Mouse (Mus musculus): Measurements from ENCODE around the gene Card11.

The Card11 gene

DNA sequence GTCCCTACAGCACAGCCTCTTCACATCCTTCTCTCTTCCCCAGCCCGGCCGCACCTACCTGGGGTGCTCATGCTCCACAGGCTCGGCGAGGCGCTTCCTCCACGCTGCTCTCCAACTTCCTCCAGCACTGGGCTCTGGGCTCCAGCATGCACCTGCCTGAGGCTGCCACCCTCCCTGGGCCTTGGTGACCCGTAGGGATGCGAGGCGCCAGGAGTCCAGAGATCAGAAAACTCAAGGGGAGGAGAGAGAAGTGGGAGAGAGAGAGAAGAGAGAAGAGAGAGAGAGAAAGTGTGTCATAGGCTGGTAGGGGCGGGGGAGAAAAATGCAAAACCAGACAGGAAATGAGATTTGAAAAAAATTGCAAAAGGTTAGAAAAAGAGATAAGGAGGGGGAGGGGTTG is at the start of gene Card11:
Gene Card11, minus strand, starts transcription at position 234 of the 400 bp plus-strand sequence.
- DNase-seq: no peak

DNA sequence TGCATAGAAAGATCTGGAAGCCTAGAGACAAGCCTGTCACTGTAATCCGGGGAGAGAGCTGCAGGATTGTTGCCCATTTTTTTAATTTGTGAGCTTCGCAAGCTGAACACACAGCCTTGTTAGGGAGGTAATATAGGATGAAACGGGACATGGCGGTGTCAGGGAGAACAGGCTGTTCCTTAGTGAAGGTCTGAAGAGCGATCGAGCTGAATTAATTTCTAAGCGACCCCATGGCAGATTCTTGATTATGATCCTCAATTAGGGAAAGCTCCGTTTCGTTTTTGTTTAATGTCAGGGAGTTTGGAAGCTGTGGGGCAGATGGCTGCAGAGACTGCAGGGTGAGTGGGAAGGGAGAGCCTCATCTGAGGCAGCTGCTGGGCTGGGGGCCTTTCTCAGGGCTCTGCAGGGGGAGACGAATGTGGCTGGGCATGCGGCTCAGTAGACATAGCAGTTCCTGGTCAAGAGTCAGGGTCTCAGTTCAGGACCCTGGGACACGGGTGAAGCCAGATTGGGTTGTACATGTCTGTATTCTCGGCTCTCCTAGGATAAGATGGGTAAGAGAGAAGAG is 47.4 kb upstream of the Card11 start:
- DNase-seq: no peak

DNA sequence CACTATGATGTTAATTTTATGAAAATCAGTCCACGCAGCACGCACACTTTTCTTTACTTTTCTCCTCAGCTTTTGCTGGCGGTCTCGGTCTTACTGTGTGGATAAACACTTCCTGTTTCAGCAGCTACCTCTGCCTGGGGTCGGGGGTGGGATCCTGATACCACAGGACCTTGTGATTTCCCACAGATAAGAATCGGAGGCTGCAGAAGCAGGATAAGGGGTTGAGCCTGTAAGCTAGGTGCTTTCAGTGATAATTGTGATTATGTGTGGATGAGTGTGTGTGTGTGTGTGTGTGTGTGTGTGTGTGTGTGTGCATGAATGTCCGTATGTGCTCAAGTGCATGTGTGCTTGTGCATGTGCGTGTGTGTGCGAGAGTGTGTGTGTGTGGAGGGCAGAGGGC is 44.6 kb upstream of the Card11 start:
- no peak for DNase-seq

DNA sequence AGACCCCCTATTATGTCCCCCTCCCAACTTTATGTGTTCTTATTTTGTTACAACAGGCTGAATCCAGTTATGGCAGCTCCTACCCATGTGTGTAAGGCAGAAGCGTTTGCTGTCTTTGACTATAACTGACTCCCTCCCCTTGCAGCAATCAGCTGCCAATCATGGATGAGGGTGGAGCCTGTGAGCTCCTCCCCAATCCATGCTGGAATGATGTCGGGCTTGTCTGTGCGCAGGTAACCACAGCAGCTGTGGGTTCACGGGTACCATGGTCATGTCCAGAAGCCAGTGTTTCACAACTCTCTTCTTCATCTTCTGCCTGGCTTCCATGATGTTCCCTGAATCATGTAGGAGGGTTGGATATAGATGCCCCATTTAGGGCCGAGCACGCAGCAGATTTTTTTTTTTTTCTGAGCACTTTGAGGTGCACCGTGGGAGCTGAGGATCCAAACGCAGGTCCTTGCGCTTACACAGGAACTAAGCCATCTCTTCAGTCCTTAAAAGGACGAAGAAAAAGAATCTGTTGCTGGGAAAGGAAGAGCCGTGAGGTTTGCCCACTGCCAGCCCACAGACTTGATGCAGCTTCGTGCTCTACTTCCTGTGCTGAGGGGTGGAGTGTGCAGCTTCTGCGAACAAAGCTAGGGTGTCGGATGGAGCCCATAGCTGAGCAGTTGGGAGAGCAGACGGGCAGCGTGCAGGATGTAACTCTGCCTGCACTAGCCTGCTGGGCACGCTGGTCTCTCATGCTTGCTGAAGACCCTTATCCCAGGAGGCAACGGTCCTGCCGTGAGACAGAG is 43.5 kb upstream of the Card11 start:
- DNase-seq: no peak

DNA sequence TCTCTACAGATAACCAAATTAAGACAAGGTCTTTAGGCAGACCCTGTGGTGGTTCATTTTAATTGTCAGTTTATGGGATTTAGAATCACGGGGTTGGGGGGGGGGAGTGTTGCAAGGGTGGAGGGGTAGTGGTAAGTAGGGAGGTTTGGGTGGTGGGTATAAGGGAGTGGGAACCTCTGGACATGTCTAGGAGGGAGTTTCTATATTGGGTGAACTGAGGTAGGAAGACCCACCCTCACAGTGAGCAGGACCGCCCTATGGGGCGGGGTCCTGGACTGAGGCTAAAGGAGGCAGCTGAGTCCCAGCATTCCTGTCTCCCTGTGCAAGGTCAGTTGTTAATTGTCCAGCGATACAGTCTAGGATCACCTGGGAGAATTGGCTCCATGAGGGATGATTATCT is 42.0 kb upstream of the Card11 start:
- DNase-seq: no peak

DNA sequence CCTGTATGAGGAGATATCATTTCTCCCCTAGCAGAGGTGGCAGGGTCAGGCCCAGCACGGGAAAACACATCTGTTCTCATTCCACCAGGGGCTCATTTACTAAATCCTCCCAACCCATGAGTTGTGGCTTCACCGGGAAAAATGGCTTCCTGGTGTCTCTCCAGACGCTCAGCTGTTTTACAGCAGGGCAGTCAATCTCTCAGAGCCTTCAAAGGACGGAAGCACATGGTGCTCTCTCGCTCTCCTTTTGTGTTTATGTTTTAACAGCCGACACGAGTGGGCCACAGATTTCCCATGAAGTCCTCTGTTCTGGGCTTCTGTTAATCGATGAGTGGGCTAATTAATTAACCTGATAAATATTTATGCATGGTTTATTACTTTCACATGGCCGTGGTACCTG is 40.5 kb upstream of the Card11 start:
- DNase-seq: no peak

DNA sequence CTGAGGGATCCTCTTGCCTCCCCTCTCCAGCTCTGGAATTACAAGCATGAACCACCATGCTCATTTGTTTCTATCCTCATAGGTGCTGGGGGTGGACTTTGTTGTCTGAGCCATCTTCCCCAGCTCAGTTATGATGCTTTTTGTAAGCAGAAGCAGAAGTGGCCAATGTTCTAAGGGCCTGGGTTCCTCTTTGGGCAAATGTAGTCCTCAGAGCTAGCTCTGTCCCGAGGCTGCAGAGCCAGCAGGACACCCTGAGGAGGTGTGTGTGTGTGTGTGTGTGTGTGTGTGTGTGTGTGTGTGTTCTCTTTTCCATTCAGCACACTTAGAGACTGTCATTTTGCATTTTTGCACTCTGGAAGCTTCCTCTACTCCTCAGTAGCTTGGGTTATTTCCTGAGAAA is 38.0 kb upstream of the Card11 start:
- no peak for DNase-seq

DNA sequence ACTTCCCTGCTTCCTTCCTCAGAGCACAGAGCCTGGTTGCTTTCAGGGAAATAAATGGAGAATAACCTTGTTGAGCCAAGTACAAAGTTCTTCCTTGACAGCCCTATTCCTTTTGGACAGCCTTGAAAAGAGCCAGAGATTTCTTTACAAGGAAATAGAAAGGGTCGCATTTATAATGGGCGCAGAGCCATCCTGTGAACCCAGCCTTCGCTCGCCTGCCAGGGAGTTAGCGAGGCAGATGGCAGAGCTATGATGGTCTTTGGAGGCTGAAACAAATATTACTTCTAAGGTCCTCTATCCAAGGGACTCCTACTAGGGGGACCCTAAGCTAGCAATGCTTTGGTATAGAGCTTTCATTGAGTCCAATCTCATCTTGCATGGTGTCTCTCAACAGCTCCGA is 35.0 kb upstream of the Card11 start:
- DNase-seq: no peak

DNA sequence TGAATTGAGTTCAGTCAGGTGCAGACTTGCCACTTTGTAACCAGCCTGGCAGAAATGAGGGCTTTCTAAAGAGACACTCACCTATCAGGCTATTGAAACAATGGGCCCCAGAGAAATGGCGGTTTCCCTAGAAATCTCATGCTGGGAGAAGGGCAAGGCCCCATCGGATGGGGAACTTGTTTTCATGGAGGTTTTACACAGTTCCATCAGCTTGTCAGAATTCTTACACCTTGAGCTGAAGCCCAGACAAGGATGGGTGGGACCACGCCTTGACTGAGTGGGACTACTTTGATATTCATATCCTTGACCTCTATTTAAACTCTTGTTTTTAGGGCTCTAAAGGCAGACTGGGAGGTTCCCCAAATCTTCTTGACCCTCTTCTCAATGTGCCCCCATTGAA is 33.9 kb upstream of the Card11 start:
- no peak for DNase-seq

DNA sequence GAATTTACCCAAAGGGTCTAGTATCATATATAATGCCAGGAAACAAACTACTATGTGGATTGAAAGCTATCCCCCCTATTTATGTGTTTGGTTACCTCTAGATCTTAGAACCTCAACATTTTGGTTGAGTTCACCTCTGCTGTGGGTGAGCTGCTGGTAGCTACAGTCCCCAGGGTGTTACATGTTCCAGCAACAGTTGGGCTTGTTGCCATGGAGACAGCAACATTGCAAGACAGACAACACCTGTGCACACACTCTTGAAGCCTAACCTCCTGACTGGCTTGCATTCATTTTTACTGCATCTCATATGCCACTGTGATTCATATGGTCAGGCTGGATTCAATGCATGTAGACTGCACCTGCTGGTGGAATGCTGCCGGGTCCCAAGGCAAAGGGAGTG is 32.6 kb upstream of the Card11 start:
- no peak for DNase-seq

DNA sequence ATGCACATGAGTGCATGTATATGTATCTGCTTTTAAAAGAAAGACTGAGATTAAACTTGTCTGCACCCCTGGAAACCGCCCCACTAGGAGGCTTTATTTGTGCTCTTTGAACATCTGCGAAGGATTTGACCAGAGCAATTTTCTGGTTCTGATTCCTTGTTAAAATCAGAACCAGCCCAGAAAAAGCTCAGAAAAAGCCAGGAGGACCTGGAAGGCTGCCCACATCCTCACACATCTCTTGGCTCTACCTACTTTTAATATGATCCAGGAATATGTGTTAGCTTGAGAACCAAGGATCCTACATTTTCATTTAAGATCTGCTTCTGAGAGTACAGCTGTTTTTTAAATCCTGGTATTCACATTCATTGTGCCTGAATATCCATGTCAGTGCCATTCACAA is 29.0 kb upstream of the Card11 start:
- DNase-seq: no peak

DNA sequence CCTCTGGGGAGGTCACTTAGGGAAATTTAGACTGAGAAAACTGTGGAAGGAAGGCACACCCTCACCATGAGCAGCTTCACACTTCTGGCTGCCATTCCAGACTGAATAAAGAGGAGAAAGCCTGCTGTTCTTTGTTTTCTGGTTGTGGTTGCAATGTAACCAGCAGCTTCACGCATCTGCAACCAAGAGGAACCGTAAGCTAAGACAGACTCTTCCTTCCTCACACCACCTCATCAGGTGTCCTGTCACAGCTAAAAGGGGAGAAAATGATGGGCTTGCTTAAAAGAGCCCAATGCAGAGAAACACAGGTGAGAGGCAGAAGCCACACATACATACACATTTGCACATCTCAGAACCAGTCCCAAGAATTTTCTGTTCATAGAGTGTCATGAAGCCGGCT is 25.3 kb upstream of the Card11 start:
- no peak for DNase-seq

DNA sequence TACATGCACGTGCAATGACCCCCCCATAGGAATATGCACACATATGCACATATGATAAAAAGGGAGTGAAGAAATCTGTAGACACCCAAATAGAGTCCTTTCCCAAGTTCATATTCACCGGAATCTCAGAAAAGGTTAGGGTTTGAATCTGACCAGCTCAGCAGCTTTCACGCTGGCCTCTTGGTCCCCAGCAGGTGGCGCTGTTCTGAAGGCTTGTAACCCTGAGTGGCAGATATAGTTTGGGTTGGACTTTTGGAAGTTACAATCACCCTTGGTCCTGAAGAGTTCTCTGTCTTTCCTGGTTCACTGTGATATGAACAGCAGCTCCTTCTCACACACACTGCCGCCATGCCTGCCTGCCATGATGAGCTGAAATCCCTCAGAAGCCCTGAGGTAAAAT is 24.1 kb upstream of the Card11 start:
- no peak for DNase-seq

DNA sequence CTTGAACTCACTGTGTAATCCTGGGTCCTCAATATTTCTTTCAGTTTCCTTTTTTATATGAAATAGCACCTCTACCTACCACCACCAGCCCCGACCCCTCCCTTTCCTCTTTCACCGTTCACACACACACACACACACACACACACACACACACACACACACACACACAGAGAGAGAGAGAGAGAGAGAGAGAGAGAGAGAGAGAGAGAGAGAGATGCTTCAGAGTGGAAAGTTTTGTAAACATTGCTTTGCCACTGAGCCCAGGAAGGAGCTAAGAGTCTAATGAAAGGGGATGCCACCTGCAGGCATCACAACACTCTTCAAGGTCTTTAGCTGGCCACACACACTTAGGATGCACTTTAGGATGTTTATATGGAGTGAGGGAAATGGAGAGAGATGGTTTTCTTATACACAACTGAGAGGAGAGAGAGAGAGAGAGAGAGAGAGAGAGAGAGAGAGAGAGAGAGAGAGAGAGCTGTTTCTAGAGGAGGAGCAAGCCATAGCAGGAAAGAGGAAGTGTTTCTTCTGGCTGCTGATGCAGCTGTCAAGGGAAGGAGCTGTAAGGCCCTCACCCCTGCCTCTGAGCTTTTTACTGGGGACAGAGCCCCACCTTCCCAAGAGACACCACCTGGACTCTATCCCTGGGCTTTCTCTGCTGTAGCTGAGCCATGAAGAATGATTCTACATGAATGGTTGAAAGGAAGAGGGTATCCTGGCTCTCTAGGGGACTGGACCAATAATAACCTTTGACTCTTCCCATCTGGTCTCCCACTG is 17.7 kb upstream of the Card11 start:
- DNase-seq: no peak

DNA sequence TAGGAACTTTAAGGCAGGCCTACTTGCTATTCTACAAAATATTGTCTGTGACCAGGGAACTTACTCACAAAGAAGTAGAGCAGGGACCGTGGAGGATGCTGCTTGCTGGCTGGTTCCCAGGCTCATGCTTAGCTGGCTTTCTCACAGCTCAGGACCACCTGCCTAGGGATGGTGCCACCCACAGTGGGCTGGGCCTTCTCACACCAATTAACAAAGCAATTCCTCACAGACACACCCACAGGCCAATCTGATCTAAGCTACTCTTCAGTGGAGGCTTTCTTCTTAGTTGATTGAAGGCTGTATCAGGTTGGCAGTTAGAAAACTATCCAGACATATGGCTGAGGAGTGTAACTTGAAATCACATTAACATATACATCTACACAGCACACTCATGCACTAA is 15.7 kb upstream of the Card11 start:
- no peak for DNase-seq

DNA sequence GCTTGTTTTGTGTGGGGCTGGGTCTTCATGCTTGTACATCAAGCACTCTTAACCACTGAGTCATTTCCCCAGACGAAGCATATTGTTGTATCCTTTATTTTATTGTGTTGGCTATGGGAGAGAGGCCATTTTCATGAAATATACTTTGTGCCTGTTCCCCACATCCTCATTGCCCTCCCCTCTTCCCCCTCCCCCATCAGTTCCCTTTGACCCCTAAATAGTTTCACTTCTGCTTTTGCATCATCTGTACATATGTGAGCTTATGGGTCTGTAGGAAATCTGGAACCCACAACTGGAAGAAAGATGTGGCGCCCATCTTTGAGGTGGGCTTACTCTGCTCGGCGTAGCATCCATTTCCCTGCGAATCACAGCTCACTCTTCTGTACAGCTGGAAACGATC is 13.8 kb upstream of the Card11 start:
- DNase-seq: no peak

DNA sequence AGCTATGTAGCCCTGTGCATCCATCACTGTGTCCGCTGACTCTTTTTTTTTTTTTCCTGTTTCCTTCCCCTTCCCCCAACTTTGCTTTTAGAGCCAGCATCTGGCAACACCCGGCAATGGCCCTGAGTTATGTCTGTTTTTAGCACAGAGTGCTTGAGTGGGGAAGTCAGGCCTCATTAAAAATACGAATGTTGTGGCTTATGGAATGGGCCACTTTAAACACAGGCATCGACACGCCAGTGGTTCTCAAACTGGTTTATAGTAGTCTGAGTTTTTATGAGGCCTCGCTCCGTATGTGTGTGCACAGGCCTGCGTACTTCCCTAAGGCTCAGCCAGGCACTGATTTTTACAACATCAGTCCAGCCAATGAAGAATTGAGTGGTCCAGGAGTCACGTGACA is 13.1 kb upstream of the Card11 start:
- no peak for DNase-seq

DNA sequence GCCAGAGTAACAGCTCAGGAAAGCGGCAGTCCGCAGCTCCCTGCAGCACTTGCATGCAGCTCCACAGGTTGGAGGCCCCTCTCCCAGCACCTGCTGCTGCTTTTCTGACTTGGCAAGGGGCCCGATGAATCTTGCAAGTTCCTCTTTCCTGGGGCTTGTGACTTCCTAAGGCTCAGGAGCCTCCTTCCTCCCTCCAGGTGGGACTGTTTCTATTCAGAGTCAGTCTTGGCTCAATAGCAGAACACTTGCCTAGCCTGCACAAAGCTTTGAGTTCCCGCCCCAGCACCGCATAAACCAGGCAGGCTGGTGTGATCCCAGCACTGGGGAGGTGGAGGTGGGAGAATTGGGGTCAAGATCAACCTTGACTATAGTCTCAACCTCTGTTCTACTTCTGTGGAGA is 5.1 kb upstream of the Card11 start:
- DNase-seq: no peak

DNA sequence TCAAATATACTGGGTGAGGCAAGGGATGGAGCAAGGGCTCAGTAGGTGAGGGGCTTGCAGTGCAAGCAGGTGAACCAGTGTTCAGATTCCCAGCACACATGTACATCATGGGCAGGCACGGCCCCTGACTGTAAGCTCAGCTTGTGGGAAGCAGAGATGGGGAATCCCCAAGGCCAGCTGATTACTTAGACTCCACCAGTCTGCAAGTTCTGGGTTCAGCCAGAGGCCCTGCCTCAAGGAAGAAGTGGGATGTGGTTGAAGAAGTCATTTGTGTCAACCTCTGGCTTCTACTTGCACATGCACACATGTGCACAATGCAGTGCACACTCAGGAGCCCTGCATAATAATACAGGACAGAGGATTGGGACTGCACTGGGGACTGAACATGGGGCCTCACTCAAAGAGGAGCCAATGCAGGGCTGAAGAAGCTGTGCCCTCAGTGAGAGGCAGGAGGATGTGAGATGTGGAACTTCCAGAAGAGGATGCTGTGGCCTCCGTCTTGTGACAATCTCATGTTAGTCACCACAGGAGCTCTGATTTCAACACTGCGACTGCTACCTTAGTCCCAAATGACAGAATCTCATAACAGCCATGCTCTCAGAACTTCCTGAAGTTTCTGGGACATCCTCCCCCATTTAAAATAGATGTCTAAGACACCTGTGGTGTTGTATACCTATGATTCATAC is 3.8 kb upstream of the Card11 start:
- no peak for DNase-seq

DNA sequence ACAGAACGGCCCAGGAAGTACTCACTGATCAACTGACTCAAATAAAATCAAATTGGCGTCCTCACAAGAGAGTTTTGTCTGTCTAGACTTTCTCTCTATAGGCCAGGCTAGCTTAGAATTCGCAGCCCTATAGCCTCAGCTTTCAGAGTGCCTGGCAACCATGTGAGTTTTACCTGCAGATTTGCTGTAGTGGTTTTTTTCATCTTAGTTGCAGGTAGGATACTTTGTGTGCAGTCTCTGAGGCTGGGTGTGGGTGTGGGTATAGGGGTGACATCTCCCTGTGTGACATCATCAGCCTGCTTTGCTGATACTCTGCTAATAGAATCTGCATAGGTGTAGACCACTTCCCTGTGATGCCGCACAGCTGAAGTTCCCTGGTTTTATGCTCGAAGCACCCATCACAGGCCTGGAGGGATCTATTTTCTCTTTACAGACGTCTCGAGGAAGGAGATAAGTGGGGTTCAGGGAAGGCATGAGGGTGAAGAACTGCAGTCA is 1.2 kb downstream of the Card11 start:
- DNase-seq: no peak

DNA sequence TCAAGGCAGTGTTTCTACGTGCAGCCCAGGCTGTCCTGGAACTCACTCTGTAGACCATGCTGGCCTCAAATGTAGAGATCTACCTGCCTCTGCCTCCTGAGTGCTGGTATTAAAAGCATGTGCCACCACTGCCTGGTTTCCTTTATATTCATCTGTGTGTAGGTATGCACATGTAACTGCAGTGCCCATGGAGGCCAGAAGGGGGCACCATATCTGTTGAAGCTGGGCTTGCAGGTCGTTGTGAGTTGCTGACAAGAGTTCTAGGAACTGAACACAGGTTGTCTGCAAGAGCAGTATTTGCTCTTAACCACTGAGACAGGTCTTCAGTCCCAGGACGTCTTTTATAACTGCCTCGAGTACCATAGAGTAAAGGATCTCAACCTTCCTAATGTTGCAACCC is 2.6 kb downstream of the Card11 start:
- DNase-seq: no peak

DNA sequence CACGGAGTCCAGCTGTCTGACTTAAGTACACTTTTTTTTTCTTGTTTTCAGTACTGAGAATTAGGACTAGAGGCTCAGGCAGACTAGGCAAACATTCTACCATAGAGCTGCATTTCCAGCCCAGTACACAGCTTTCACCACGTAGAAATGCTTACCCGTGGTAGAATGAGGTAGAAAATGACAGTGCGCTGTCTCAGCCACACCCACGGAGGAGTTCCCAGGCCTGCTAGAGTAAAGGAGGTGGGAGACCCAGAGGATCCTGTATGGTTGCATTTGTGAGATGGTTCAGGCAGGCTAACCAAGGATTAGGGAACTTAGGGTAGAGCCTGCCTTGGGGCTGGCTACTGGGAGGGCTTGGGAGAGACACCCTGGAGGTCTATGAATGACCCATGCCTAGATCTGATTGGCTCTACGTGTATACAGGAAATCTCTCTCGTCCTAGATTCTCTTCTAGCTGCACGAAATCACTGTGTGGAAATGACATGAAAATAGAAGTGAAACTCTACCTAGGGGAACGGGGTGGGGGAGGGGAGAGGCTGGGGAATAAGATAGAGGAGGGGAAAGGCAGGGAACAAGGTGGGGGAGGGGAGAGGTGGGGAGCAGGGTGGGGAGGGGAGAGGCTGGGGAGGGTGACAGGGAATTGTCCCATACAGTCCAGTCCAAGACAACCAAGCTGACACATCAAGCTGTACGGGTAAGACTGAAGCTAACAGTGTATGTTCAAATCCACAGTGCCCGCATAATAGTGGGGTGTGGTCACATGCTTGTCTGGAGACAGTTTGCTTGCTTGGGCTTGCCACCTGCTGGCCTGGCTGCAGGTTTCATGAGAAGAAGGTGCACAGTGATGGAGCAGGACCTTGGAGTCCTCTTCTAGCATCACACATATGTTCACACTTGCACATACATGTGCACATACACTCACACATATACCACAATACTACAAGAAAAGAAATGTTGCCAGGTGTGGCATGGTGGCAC is 8.0 kb downstream of the Card11 start:
- no peak for DNase-seq
